Mouse (Mus musculus) lung, postnatal 0 days (tissue): Measurements from ENCODE around the gene Proser3.

Experiments
- CTCF ChIP-seq: IDR thresholded peaks from 2 replicates; pipeline ENCODE4 v1.5.1; 2016; ENCODE audit warnings: antibody characterized with exemption, mild to moderate bottlenecking
- EP300 ChIP-seq: IDR thresholded peaks from 2 replicates; pipeline ENCODE4 v1.6.1; 2016; ENCODE audit warnings: antibody characterized with exemption, mild to moderate bottlenecking, control low read depth

DNA sequence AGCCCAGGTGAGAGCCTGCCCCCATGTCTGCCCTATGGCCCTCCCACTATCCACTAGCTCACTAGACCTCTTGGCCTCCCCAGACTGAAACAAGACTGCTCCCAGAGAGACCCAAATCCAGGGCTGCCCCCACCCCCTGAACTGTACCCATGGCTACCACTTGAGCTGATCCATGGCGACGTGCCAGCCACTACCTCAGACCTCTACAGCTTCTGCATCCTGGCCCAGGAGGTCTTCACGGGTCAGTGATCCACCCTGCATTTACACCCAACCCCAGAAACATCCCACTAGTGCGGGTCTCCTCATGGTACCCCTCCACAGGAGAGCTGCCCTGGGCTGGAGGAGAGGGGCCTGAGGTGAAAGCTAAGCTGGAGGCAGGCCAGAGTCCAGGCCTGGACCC, 31.7 kb downstream of the Proser3 start:
- TF ChIP-seq CTCF (no peak), EP300 (no peak)
